1 mouse cellular context compared by ENCODE assay signal in genomic region chr11:108637780-108638179, GRCm38 (mm10).
A peak's percentile ranks its signal among the peaks of the same experiment; 100 is the strongest.
TF ChIP-seq lines count a peak whose summit lies in the region.

No protein-coding gene starts in this region.

TF ChIP-seq in CH12.LX, 34 proteins besides CTCF, POLR2A, EP300 and RAD21 (continued from another document):
- TF ChIP-seq BHLHE40 (IDR thresholded peaks at IDR 0.05; ENCODE audit: low read depth, low read length) (peak; percentile 98), KAT2A (IDR thresholded peaks at IDR 0.05; ENCODE audit: insufficient replicate concordance, low read length) (no peak), POLR2AphosphoS2 (IDR thresholded peaks at IDR 0.05; ENCODE audit: low read depth, low read length) (no peak)
